Mouse (Mus musculus): Measurements from ENCODE around the gene Lancl3.
"Not testable (repeated sequence)": the region's sequence is repeated elsewhere in the genome, so short reads cannot be mapped to it uniquely, and the experiment has no call there.

Lancl3 gene

DNA sequence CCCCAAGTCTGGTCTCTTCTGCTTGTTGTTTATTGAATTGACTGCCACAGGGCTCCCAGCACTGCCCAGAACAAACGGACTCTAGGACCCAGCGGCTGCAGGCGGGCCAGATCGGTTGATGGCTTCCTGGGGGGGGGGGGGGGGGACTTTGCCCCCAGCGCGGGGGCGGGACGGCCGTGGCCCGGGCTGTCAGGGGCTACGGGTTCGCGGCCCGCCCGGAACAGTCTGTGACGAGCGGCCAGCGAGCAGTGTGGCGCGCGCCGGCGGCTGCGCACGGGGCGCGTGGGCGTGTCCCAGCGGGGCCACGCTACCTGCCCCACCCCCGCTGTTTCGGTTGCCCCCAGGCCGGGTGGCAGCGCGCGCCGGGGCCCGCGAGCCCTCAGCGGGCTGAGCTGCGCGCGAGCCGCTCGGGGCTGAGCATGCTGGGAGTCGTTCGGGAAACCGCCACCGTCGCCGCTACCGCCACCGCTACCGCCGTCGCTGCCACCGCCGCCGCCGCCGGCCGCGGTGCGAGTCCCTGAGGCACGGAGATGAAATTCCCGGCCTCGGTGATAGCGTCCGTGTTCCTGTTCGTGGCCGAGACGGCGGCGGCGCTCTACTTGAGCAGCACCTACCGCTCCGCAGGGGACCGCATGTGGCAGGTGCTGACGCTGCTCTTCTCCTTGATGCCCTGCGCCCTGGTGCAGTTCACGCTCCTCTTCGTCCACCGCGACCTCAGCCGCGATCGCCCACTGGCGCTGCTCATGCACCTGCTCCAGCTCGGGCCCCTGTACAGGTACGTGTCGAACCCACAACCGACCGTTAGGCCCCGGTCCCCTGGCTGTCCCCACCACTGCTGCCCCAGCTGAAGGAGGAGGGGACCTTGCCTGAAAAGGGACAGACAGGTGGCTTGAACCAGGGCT, 73.0 kb downstream of the Lancl3 start, which contains the start of gene Xk:
Xk (plus strand) TSS at position 297 of the 902 bp plus-strand sequence.
- TF ChIP-seq NANOG (IDR thresholded peaks at IDR 0.05; ENCODE audit: borderline replicate concordance, low read length) = no peak
- no peak for TF ChIP-seq POU5F1 (IDR thresholded peaks at IDR 0.05; ENCODE audit: borderline replicate concordance, low read length)
- no peak for TF ChIP-seq CTCF (conservative IDR thresholded peaks at IDR 0.05; ENCODE audit: low read length)
- Histone ChIP-seq H3K4me3 (replicated peaks; ENCODE audit: low read length) (peak within 1 kb of the TSS; percentile 79), H3K36me3 (ENCODE audit: insufficient read depth, low read length) (no peaks in the 10 kb centered on the region), H3K9me3 (ENCODE audit: low read length) (no peaks in the 10 kb centered on the region), H3K27me3 (ENCODE audit: insufficient read depth, low read length) (no peaks in the 10 kb centered on the region), H3K4me1 (replicated peaks; ENCODE audit: low read depth, low read length) (no peaks in the 10 kb centered on the region; the same call in 1 of the 2 replicates)

DNA sequence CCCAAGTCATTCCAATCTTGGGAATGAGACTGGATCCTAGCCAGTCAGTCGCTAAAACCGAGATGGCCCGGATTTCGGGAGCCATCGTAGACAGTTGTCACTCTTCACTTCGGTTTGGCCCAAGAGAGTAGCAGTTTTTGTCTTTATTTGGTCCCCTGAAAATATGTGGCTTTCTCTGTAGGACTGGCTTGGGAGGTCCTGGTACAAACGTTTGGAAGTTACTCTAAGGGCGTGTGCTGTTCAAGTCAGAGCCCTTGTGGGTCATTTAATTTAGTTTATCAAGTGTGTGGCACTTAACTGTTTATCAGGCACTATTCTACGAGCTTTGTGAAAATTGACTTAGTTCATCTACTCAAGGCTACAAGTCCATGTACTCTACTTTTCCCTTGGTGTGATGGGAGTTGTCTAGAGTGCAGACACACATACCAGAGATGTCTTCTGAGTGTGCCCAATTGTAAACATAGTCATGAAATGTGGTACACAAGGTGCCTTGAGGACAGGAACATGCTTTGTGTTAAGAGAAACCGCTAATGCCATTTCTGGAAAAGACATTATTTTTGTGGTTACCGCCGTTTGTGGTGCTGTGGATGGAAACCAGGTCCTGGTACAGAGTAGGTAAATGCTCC, 73.8 kb downstream of the Lancl3 start:
- no peaks in the 10 kb centered on the region for H3K9me3 ChIP-seq (ENCODE audit: low read length)
- H3K27me3 ChIP-seq (ENCODE audit: insufficient read depth, low read length) = no peaks in the 10 kb centered on the region
- H3K4me3 ChIP-seq (replicated peaks; ENCODE audit: low read length) = peak overlapping the region; percentile 79
- TF ChIP-seq CTCF (conservative IDR thresholded peaks at IDR 0.05; ENCODE audit: low read length) (no peak), POU5F1 (IDR thresholded peaks at IDR 0.05; ENCODE audit: borderline replicate concordance, low read length) (no peak), NANOG (IDR thresholded peaks at IDR 0.05; ENCODE audit: borderline replicate concordance, low read length) (no peak)
- H3K4me1 ChIP-seq (replicated peaks; ENCODE audit: low read depth, low read length) = no peaks in the 10 kb centered on the region; the same call in 1 of the 2 replicates
- H3K36me3 ChIP-seq (ENCODE audit: insufficient read depth, low read length) = no peaks in the 10 kb centered on the region

DNA sequence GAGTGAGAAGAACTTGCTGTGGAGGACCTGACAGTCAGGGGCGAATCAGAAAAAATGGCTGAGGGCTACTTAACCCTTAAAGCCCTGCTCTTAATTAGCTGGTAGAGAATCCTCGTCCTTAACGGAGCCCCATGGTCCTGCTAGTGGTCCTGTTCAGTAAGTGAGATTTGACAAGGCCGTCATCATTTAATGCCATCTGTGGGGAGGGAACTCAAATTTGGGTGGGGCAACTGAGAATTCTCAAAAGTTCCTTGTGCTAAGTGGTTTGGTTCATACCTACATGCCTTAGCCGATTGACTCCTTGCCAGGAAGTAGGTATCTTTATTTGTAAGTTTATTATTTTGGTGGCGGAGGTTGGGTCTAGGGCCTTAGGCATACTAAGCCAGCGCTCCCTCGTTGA, 74.6 kb downstream of the Lancl3 start:
- TF ChIP-seq CTCF (conservative IDR thresholded peaks at IDR 0.05; ENCODE audit: low read length) (no peak), POU5F1 (IDR thresholded peaks at IDR 0.05; ENCODE audit: borderline replicate concordance, low read length) (no peak), NANOG (IDR thresholded peaks at IDR 0.05; ENCODE audit: borderline replicate concordance, low read length) (no peak)
- Histone ChIP-seq H3K27me3 (ENCODE audit: insufficient read depth, low read length) (no peaks in the 10 kb centered on the region), H3K4me3 (replicated peaks; ENCODE audit: low read length) (no peak overlapping the region), H3K36me3 (ENCODE audit: insufficient read depth, low read length) (no peaks in the 10 kb centered on the region), H3K4me1 (replicated peaks; ENCODE audit: low read depth, low read length) (no peaks in the 10 kb centered on the region; the same call in 1 of the 2 replicates), H3K9me3 (ENCODE audit: low read length) (no peaks in the 10 kb centered on the region)

DNA sequence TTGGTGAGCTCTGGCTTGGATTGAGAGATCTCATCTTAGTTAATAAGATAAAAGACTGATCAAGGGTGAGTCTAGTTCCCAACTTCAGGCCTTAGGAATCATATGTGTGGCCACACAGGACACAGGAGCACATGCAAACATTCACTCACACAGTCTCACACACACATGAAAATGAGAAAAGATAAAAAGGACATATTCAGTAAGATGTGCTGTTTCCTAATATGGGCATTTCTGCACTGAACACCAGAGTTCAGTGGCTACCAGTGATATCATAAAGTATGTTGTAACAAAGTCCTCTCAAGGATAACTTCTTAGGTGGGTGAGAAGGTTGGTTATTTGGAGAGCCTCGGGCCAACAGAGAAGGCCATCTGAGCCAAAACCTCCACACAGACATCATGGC, 83.8 kb downstream of the Lancl3 start, which contains the start of gene H2al1m:
H2al1m (plus strand) TSS at position 301 of the 400 bp plus-strand sequence.
- not testable (repeated sequence) for H3K36me3 ChIP-seq (ENCODE audit: insufficient read depth, low read length); H3K4me1 ChIP-seq (replicated peaks; ENCODE audit: low read depth, low read length); H3K4me3 ChIP-seq (replicated peaks; ENCODE audit: low read length); H3K9me3 ChIP-seq (ENCODE audit: low read length); H3K27me3 ChIP-seq (ENCODE audit: insufficient read depth, low read length)

DNA sequence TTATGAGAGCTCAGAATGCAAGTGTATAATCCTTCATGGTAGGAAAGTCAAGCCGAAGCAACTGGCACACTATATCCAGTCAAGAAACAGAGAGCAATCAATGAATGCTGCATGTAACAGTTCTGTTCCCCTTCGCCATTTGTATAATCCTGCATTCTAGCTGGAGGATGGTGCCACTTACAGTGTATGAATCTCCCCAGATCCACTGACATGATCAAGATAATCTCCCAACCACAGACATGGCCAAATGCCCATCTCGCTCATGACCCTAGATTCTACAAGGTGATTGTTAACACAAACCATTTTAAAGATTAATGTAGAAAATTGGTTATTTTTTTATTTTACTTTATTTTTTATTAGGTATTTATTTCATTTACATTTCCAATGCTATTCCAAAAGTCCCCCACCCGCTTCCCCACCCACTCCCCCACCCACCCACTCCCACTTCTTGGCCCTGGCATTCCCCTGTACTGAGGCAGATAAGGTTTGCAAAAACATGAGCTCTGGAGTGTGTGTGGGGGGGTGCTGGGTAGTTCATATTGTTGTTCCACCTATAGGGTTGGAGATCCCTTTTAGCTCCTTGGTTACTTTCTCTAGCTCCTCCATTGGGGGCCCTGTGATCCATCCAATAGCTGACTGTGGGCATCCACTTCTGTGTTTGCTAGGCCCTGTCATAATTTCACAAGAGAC, 93.6 kb downstream of the Lancl3 start:
- H3K4me3 ChIP-seq (replicated peaks; ENCODE audit: low read length); H3K4me1 ChIP-seq (replicated peaks; ENCODE audit: low read depth, low read length); H3K9me3 ChIP-seq (ENCODE audit: low read length); H3K36me3 ChIP-seq (ENCODE audit: insufficient read depth, low read length); H3K27me3 ChIP-seq (ENCODE audit: insufficient read depth, low read length): not testable (repeated sequence)

DNA sequence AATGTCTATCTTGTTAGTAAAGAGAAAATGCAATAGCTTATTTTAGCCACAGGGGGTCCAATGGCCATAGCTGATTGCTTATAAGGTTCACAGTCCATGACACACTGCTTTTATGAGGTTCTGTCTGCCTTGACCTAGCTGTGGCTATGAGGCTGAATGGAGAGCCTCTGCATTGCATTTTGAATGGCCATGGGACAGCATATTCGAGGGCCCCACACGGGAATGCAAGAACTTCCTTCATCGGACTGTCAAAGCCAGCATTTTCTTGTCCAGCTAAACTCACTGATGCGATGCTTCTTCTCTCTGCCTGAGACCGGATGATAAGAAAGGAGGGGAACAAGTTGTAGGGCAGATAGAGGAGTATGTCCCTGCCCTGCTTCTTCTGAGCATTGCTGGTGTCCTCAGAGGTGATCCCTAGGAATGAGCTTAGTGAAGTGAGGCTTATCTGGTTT, 98.7 kb downstream of the Lancl3 start:
- no peaks in the 10 kb centered on the region for H3K4me1 ChIP-seq (replicated peaks; ENCODE audit: low read depth, low read length)
- no peaks in the 10 kb centered on the region for H3K36me3 ChIP-seq (ENCODE audit: insufficient read depth, low read length)
- no peak overlapping the region for H3K4me3 ChIP-seq (replicated peaks; ENCODE audit: low read length)
- no peaks in the 10 kb centered on the region for H3K9me3 ChIP-seq (ENCODE audit: low read length)
- TF ChIP-seq NANOG (IDR thresholded peaks at IDR 0.05; ENCODE audit: borderline replicate concordance, low read length) (no peak), CTCF (conservative IDR thresholded peaks at IDR 0.05; ENCODE audit: low read length) (no peak), POU5F1 (IDR thresholded peaks at IDR 0.05; ENCODE audit: borderline replicate concordance, low read length) (no peak)
- no peaks in the 10 kb centered on the region for H3K27me3 ChIP-seq (ENCODE audit: insufficient read depth, low read length)

DNA sequence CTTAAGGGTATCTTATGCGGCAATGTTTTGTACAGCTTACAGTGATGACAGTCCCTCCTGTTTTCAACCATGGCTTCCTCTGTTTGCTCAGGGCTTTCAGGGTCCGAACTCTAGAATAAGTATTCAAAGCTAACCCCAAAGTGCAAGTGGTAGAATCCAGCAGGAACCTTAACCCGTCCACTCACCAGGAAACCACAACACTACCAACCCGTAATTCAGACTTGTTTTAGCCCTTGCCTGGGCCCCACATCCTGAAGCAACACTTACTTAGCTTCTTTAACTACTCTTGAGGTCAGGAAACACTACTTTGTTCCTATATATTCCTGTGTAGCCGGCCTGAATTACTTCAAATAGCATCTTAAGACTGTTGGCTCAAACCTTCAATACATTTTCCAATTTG, 103.1 kb downstream of the Lancl3 start:
- Histone ChIP-seq H3K27me3 (ENCODE audit: insufficient read depth, low read length) (no peaks in the 10 kb centered on the region), H3K9me3 (ENCODE audit: low read length) (no peaks in the 10 kb centered on the region), H3K4me3 (replicated peaks; ENCODE audit: low read length) (no peak overlapping the region), H3K36me3 (ENCODE audit: insufficient read depth, low read length) (no peaks in the 10 kb centered on the region), H3K4me1 (replicated peaks; ENCODE audit: low read depth, low read length) (no peaks in the 10 kb centered on the region)
- TF ChIP-seq CTCF (conservative IDR thresholded peaks at IDR 0.05; ENCODE audit: low read length) (no peak), NANOG (IDR thresholded peaks at IDR 0.05; ENCODE audit: borderline replicate concordance, low read length) (no peak), POU5F1 (IDR thresholded peaks at IDR 0.05; ENCODE audit: borderline replicate concordance, low read length) (no peak)

DNA sequence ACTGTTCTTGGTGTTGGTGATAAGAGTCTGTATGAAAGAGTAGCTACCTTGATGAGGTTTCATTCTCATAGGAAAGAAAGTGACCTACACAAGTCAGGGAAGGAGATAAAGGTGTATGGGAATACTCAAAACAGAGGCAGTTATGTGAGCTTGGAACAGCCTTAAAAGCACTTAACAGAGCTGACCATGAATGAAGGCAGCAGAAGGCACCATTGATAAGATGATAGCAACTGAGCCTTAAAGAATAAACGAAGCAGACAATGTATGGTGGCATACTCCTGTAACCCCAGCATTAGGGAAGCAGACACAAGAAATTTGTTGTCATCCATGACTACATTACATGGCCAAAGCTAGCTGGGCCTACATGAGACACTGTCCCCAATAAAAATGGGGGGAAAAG, 103.8 kb downstream of the Lancl3 start:
- TF ChIP-seq CTCF (conservative IDR thresholded peaks at IDR 0.05; ENCODE audit: low read length) (no peak), POU5F1 (IDR thresholded peaks at IDR 0.05; ENCODE audit: borderline replicate concordance, low read length) (no peak), NANOG (IDR thresholded peaks at IDR 0.05; ENCODE audit: borderline replicate concordance, low read length) (no peak)
- H3K4me1 ChIP-seq (replicated peaks; ENCODE audit: low read depth, low read length) = no peaks in the 10 kb centered on the region
- H3K27me3 ChIP-seq (ENCODE audit: insufficient read depth, low read length) = no peaks in the 10 kb centered on the region
- H3K36me3 ChIP-seq (ENCODE audit: insufficient read depth, low read length) = no peaks in the 10 kb centered on the region
- no peak overlapping the region for H3K4me3 ChIP-seq (replicated peaks; ENCODE audit: low read length)
- H3K9me3 ChIP-seq (ENCODE audit: low read length) = no peaks in the 10 kb centered on the region

DNA sequence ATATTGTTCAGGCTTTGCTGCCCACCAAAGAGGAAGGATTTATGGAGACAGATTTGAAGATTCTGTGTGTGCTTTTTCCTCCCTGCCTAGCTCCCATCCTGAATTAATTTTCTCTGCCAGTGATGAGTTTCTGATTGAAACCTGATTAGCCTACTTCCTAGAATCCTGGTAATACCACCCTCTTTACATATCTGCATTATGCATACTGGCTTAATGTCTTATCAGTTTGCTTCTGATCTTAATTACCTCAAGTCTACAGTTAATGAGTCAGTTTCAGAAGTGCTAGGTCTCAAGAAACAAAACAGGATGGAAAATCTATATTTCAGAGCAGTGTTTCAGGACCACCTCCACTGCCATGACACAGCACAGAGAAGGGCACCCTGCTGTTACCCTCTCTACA, 116.8 kb downstream of the Lancl3 start:
- H3K36me3 ChIP-seq (ENCODE audit: insufficient read depth, low read length); H3K4me3 ChIP-seq (replicated peaks; ENCODE audit: low read length); H3K27me3 ChIP-seq (ENCODE audit: insufficient read depth, low read length); H3K4me1 ChIP-seq (replicated peaks; ENCODE audit: low read depth, low read length); H3K9me3 ChIP-seq (ENCODE audit: low read length): not testable (repeated sequence)
